Mouse (Mus musculus) intestine, embryonic 16.5 days (tissue): Measurements from ENCODE around the gene Mfsd12. TPM values are rescaled to one million over a fixed set of nuclear protein-coding genes. Genes with fewer than 3 reads are reported as not detected.

ENCODE experiments used
- ATAC-seq: fragments of 200-750 bp; cut with Nextera tagmentation; 2 replicates; pipeline ENCODE4 v1.8.0; 2017; ENCODE audit warnings: moderate TSS enrichment, moderate library complexity
- H3K27ac ChIP-seq: fragments of 300-500 bp; sonication (generic); 2 replicates; pipeline ENCODE4 v1.5.1; 2014; ENCODE audit warnings: mild to moderate bottlenecking, low read length
- H3K27me3 ChIP-seq: fragments of 300-500 bp; sonication (generic); replicated peaks from 2 replicates; pipeline ENCODE4 v1.6.1; 2014; ENCODE audit warnings: low read length, control low read depth, mixed read lengths; ENCODE audit not compliant: control insufficient read depth, insufficient read depth
- H3K36me3 ChIP-seq: fragments of 300-500 bp; sonication (generic); 2 replicates; pipeline ENCODE4 v1.6.1; 2014; ENCODE audit warnings: low read length, control low read depth; ENCODE audit not compliant: control insufficient read depth, insufficient read depth
- H3K4me1 ChIP-seq: fragments of 300-500 bp; sonication (generic); 2 replicates; pipeline ENCODE4 v1.6.1; 2014; ENCODE audit warnings: low read length, control low read depth, mixed read lengths; ENCODE audit not compliant: control insufficient read depth, insufficient read depth
- H3K4me2 ChIP-seq: fragments of 300-500 bp; sonication (generic); 2 replicates; pipeline ENCODE4 v1.6.1; 2014; ENCODE audit warnings: low read depth, low read length, control low read depth
- H3K4me3 ChIP-seq: fragments of 300-500 bp; sonication (generic); 2 replicates; pipeline ENCODE4 v1.5.1; 2014; ENCODE audit warnings: mild to moderate bottlenecking, low read length
- H3K9ac ChIP-seq: fragments of 300-500 bp; sonication (generic); 2 replicates; pipeline ENCODE4 v1.6.1; 2014; ENCODE audit warnings: low read depth, low read length
- H3K9me3 ChIP-seq: fragments of 300-500 bp; sonication (generic); 2 replicates; pipeline ENCODE4 v1.6.1; 2016; ENCODE audit warnings: low read length, control low read depth; ENCODE audit not compliant: control insufficient read depth
- WGBS: fragments of 180-500 bp; shearing (Covaris S2); extraction: QIAGEN DNeasy Blood & Tissue Kit; methylation state at CpG from one replicate; pipeline ENCODE4 v1.1.7; 2014; 5-methylcytosine and 5-hydroxymethylcytosine counted together
- polyA plus RNA-seq: library from polyadenylated mRNA; unstranded; fragments of >200 nt; fragmentation: Nextera tagmentation; extraction: Ambion mirVana; gene quantifications from 2 replicates; pipeline ENCODE4 v1.2.1, GENCODE M21; 2015

The Mfsd12 gene
- polyA plus RNA-seq, 1 experiment from 2014 or later = 21.6 TPM

DNA sequence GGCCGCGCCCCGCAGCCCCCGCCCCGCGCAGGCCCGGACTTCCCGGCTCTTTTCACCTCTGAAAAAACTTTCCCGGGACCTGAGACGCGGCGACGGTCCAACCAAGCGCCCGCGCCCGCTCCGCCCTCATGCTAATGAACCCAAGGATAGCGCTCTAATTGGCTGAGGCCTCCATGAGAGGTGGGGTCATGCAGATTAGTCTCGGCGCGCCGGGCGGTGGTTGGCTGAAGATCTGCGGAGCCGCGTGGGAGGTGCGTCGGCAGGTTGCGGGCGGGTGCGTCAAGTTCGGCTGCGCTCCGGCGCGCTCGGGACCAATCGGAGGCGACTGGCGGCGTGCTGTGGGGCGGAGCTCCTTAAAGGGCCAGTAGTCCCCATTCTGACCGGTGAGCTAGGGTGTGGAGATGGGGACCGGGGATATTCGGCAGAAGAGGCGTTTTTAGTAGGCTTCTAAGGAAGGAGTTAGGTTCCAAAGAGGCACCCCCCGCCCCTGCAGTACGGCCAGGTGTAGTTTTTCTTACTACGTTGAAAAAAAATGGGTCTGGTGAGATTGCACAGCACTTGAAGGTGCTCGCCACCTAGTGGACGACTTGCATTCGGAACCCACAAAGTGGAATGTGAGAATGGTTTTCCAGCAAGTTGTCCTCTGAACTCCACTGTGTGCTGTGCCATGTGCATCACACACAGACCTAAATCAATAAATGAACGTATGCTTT, 6.8 kb upstream of the Mfsd12 start, which contains the start of gene Hmg20b:
Gene Hmg20b (minus strand): TSS at position 130 of the 713 bp plus-strand sequence.
- peak within 1 kb of the TSS; percentile 88 for H3K9ac ChIP-seq
- peak within 1 kb of the TSS; percentile 87 for H3K27ac ChIP-seq
- under 1% methylated on average over 54 of the region's 54 CpGs for WGBS
- H3K4me1 ChIP-seq = peaks cover 41% of the 10 kb centered on the region
- H3K4me3 ChIP-seq = peak within 1 kb of the TSS; percentile 86
- H3K27me3 ChIP-seq = no peaks in the 10 kb centered on the region
- ATAC-seq = peak; percentile 92
- H3K9me3 ChIP-seq = no peaks in the 10 kb centered on the region
- H3K4me2 ChIP-seq = peak within 1 kb of the TSS; percentile 88
- no peaks in the 10 kb centered on the region for H3K36me3 ChIP-seq

DNA sequence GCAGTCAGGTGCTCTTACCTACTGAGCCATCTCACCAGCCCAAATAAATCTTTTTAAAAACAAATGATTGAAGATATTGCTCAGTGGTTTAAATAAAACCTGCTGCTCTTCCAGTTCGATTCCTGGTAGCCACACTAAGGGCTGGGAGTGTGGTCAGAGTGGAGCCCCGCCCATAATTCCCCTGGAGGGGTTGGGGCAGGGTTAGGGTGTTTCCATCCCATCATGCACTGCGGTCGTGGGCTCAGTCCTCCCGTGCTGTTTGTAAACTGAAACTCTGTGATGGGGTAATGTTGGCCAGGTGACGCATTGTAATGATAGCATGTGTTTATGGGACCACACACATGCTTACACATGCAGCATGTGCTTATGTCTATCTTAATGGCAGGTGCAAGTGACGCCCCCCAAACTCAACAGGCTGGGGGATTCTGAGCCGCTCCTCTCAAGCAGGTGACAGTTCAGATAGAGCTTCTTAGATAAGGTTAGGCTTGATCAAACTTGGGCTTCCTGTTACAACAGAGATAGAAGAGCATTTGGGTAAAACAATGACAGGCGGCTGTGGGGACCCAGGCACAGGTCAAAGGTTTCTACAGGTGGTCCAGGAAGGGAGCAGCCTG, 5.5 kb upstream of the Mfsd12 start:
- Histone ChIP-seq H3K4me2 (0 out of 2 replicates have a peak overlapping the region, but pooled peaks have one; percentile 4), H3K27ac (peak overlapping the region; percentile 72), H3K36me3 (no peaks in the 10 kb centered on the region), H3K9ac (peak overlapping the region; percentile 29; the same call in 1 of the 2 replicates), H3K4me1 (peaks cover 40% of the 10 kb centered on the region), H3K27me3 (no peaks in the 10 kb centered on the region), H3K9me3 (no peaks in the 10 kb centered on the region), H3K4me3 (no peak overlapping the region)
- no peak for ATAC-seq
- 19% methylated on average over 9 of the region's 9 CpGs for WGBS

DNA sequence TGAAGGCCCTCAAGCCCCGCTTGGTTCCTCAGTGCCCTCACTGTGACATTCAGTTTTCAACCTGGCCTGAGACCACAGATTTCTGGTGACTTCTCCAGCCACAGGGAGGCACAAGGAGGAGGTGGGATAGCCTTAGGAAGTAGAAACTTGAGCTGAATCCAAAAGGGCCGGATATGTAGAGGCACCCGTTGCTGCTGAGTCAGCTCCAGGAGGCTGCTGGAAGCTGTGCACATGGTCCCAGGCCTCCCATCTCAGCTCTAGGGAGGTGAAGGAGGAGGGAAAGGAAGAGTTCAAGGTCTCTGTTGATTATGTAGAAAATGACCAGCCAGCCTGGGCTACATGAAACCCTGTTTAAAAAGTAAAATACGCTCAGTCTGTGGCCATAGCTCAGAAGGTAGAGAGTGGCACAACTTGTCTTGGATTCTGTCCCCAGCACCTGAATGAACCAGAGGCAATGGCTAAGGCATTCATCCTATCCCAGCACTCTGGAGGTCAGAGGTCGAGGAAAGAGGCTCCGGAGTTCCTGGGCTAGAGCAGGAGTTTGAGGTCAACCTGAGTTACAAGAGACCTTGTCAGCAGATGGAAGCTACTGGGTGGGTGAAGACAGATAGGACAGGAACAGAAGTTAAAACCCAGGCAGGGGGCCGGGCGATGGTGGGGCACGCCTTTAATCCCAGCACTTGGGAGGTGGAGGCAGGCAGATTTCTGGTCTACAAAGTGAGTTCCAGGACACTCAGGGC, 2.4 kb upstream of the Mfsd12 start:
- Histone ChIP-seq H3K4me3 (no peak overlapping the region), H3K36me3 (no peaks in the 10 kb centered on the region), H3K27ac (no peak overlapping the region), H3K27me3 (no peaks in the 10 kb centered on the region), H3K4me2 (no peak overlapping the region), H3K4me1 (peaks cover 33% of the 10 kb centered on the region), H3K9ac (0 out of 2 replicates have a peak overlapping the region, but pooled peaks have one; percentile 17), H3K9me3 (no peaks in the 10 kb centered on the region)
- 69% methylated on average over 9 of the region's 9 CpGs for WGBS
- ATAC-seq = no peak

DNA sequence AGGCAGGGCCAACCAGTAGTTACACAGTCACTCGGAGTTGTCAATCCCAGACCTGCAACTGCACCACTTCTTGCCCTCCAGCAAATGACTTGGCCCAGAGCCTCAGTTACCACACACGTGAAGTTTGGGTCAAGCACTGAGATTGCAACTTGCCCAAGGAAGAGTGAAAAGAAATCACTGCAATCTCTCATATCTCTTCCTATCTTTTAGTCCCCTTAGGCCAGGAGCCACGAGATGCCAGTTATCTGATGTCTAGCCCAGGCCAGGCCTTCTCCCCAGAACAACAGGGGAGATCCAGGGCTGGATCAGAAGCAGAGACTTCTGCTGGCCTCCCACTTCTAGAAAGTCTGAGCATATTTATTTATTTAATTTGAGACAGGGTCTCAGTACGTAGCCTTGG, 1.8 kb upstream of the Mfsd12 start:
- no peak for ATAC-seq

DNA sequence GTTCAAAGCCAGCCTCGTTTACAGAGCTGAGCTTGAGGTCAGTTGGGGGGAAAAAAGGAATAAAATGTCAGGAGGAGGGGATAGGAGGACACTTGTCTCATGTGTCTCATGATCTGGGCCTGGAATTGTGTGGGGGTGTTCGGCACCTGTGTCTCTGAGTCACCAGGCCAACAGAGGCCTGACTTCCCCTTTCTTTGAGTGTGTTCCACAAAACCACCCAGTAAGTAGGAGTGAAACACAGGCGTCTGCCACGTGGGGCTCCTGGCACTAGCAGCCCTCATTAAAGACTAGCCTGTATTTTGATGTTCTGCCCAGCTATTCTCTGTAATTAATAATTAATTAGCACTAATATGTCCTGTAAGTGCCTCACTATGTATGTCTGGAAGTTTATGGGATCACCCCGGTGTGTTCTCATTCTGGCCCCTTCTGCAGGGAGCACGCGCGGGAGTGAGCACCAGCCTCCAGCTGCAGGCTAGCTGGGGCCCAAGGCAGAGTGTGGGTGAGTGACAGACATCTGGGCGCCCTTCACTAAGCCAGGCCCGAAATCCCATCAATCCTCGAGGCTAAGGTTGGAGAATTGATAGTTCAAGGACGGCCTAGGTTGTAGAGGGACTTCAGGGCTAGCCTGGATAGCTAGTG, 820 bp upstream of the Mfsd12 start:
- H3K27ac ChIP-seq = no peak overlapping the region
- H3K4me3 ChIP-seq = peak overlapping the region; percentile 83; the same call in 1 of the 2 replicates
- peak overlapping the region; percentile 44 for H3K4me2 ChIP-seq
- H3K27me3 ChIP-seq = no peaks in the 10 kb centered on the region
- H3K36me3 ChIP-seq = peaks cover 7% of the 10 kb centered on the region; the same call in 1 of the 2 replicates
- H3K4me1 ChIP-seq = peaks cover 47% of the 10 kb centered on the region
- H3K9ac ChIP-seq = 0 out of 2 replicates have a peak overlapping the region, but pooled peaks have one; percentile 23
- ATAC-seq = no peak
- WGBS = 49% methylated on average over 12 of the region's 12 CpGs
- no peaks in the 10 kb centered on the region for H3K9me3 ChIP-seq

More for the DNA sequence above, 1.8 kb upstream of the Mfsd12 start:
- H3K4me2 ChIP-seq = no peak overlapping the region
- peaks cover 37% of the 10 kb centered on the region for H3K4me1 ChIP-seq
- no peak overlapping the region for H3K4me3 ChIP-seq
- H3K9ac ChIP-seq = no peak overlapping the region
- H3K27ac ChIP-seq = no peak overlapping the region
- no peaks in the 10 kb centered on the region for H3K9me3 ChIP-seq
- H3K27me3 ChIP-seq = no peaks in the 10 kb centered on the region
- 80% methylated on average over 4 of the region's 4 CpGs for WGBS
- 0 out of 2 replicates have a peak, but pooled peaks cover 2% of the 10 kb centered on the region for H3K36me3 ChIP-seq

DNA sequence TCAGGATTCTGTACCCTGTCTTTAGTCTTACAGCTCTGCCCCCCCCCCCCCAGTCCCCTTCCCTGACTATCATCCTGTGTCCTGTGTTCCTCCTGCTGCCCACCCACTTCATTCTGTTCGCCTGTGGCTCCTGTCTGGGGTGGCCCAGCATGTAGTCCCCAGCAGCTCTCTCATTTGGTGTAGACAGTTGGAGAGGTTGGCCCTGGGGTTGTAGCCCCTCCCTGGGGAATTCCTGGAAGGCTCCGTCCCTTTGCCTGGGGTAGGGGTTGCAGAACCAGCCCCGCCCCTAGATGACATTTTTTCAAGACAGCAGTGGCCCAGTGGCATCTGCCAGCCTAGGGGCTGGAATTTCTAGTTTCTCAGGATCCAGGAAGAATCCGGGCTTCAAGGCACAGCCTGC, 918 bp downstream of the Mfsd12 start:
- Histone ChIP-seq H3K27ac (peak overlapping the region; percentile 83), H3K4me1 (peaks cover 56% of the 10 kb centered on the region), H3K4me2 (peak overlapping the region; percentile 96), H3K27me3 (peaks cover 4% of the 10 kb centered on the region; the same call in 1 of the 2 replicates), H3K4me3 (peak overlapping the region; percentile 83), H3K36me3 (peaks cover 13% of the 10 kb centered on the region), H3K9ac (peak overlapping the region; percentile 94), H3K9me3 (no peaks in the 10 kb centered on the region)
- WGBS = 38% methylated on average over 4 of the region's 4 CpGs
- ATAC-seq = no peak

DNA sequence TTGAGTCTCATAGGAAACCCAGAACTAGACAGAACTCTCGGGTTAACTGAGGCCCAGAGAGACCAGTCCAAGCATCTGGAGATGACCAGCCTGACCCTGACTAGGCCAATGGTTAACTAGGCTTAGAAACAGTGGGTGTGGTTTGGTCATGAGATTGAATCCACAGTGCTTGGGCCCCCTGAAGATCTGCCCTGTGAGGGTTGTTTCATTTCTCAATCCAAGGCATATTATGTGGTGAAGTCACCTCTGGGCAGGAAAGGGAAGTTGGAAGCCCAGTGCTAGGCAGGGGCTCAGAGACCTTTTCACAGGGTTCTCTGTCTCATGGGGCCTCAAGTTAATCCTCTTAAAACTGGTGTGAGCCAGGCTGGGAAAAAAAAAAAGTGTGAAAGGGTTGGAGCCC, 1.6 kb downstream of the Mfsd12 start:
- H3K9me3 ChIP-seq = no peaks in the 10 kb centered on the region
- peak; percentile 49 for ATAC-seq
- H3K9ac ChIP-seq = peak overlapping the region; percentile 94
- H3K4me3 ChIP-seq = peak overlapping the region; percentile 83
- H3K4me1 ChIP-seq = peaks cover 63% of the 10 kb centered on the region
- H3K36me3 ChIP-seq = peaks cover 13% of the 10 kb centered on the region
- H3K4me2 ChIP-seq = peak overlapping the region; percentile 96
- WGBS = 33% methylated on average over 1 of the region's 1 CpGs
- H3K27ac ChIP-seq = peak overlapping the region; percentile 83
- H3K27me3 ChIP-seq = peaks cover 4% of the 10 kb centered on the region; the same call in 1 of the 2 replicates

DNA sequence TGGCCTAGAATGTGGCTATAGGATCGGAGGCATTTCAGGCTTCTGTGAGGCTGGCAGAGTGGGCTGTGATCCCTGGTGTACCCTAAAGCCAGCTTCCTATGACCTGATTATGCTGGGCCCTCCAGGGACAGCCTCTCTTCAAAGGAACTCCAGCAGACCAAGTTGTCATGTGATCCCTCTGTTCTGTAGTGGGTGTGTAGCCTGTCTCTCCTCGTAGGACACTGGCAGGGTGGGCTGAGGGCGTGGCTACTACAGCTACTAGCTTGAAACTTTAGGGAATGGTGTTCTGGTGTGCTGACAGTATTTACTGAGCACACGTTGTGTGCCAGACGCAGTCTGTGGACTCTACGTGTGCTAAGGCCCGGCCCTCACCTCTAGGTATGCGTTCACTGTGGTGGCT, 3.4 kb downstream of the Mfsd12 start:
- Histone ChIP-seq H3K9me3 (no peaks in the 10 kb centered on the region), H3K4me1 (peaks cover 73% of the 10 kb centered on the region), H3K9ac (peak overlapping the region; percentile 40; the same call in 1 of the 2 replicates), H3K4me3 (no peak overlapping the region), H3K36me3 (peaks cover 13% of the 10 kb centered on the region), H3K4me2 (no peak overlapping the region), H3K27ac (peak overlapping the region; percentile 27; the same call in 1 of the 2 replicates), H3K27me3 (peaks cover 4% of the 10 kb centered on the region; the same call in 1 of the 2 replicates)
- ATAC-seq = no peak
- 62% methylated on average over 8 of the region's 8 CpGs for WGBS
